Mouse (Mus musculus) kidney, postnatal 10 days (tissue): ENCODE measurements around the gene Cars.

ENCODE experiments used
- DNase-seq: peaks from one replicate; pipeline ENCODE4 v3.0.0; 2021; ENCODE audit warnings: mixed read lengths

Gene Cars

DNA sequence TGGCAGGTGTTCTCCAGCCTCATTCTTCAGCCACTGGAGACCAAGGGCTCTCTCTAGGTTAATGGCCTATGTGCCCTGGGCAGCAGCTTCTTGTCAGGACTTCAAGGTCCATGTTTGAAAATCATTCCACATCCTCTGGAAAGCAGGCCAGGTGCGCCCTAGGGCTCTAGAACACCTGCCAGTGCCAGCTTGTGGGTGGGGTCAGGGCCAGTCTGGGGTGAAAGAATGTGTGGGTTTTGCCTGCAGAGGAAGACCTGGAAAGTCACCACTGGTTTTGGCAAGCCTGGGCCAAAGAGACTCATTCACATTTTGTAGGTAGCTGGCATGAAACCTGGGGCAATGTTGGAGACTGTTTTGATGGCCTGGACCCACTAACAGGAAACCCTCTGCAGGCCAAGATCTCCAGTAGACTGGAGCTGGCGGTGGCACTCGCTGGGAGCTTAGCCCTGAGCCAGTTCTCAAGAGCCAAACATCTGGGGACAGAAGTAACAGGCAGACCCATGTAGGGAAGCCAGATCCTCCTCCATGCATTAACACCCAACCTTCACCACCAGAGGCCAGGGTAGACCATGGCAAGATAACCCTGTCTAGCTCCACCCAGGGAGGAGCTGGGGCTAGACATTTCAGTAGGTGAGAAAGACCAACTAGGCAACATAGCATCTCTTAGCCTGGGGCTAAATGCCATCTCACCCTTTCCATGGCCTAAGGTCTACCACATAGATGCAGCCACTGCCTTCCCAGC, 89.1 kb downstream of the Cars start:
- DNase-seq = no peak

- peak; percentile 46 for DNase-seq
These were observed 90.3 kb downstream of the Cars start for GRCm38 (mm10) chr7:143509566-143509965.
